Mouse (Mus musculus) intestine, embryonic 15.5 days (tissue): ENCODE results near the gene Fah. TPM values are rescaled to one million over a fixed set of nuclear protein-coding genes. Genes with fewer than 3 reads are reported as not detected.

ENCODE experiments used
- ATAC-seq: fragments of 200-750 bp; cut with Nextera tagmentation; 2 replicates; pipeline ENCODE4 v1.8.0; 2017; ENCODE audit warnings: moderate TSS enrichment, moderate library complexity
- H3K27ac ChIP-seq: fragments of 300-500 bp; sonication (generic); 2 replicates; pipeline ENCODE4 v1.5.1; 2015; ENCODE audit warnings: mild to moderate bottlenecking, inconsistent platforms
- H3K27me3 ChIP-seq: fragments of 300-500 bp; sonication (generic); replicated peaks from 2 replicates; pipeline ENCODE4 v1.6.1; 2015; ENCODE audit warnings: inconsistent platforms
- H3K36me3 ChIP-seq: fragments of 300-500 bp; sonication (generic); 2 replicates; pipeline ENCODE4 v1.6.1; 2015; ENCODE audit warnings: inconsistent platforms
- H3K4me1 ChIP-seq: fragments of 300-500 bp; sonication (generic); replicated peaks from 2 replicates; pipeline ENCODE4 v1.6.1; 2015; ENCODE audit warnings: inconsistent platforms
- H3K4me2 ChIP-seq: fragments of 300-500 bp; sonication (generic); replicated peaks from 2 replicates; pipeline ENCODE4 v1.6.1; 2015; ENCODE audit warnings: mild to moderate bottlenecking, inconsistent platforms
- H3K4me3 ChIP-seq: fragments of 300-500 bp; sonication (generic); replicated peaks from 2 replicates; pipeline ENCODE4 v1.5.1; 2015; ENCODE audit warnings: inconsistent platforms
- H3K9ac ChIP-seq: fragments of 300-500 bp; sonication (generic); 2 replicates; pipeline ENCODE4 v1.6.1; 2015; ENCODE audit warnings: inconsistent platforms
- H3K9me3 ChIP-seq: fragments of 300-500 bp; sonication (generic); 2 replicates; pipeline ENCODE4 v1.6.1; 2016; ENCODE audit warnings: inconsistent platforms
- WGBS: fragments of 180-500 bp; shearing (Covaris S2); methylation state at CpG from one replicate; pipeline ENCODE4 v1.1.7; 2015; 5-methylcytosine and 5-hydroxymethylcytosine counted together
- polyA plus RNA-seq: library from polyadenylated mRNA; unstranded; fragments of >200 nt; fragmentation: Nextera tagmentation; extraction: Ambion mirVana; gene quantifications from 2 replicates; pipeline ENCODE4 v1.2.1, GENCODE M21; 2015

The Fah gene
- polyA plus RNA-seq, 1 experiment from 2014 or later = 12.4 TPM

DNA sequence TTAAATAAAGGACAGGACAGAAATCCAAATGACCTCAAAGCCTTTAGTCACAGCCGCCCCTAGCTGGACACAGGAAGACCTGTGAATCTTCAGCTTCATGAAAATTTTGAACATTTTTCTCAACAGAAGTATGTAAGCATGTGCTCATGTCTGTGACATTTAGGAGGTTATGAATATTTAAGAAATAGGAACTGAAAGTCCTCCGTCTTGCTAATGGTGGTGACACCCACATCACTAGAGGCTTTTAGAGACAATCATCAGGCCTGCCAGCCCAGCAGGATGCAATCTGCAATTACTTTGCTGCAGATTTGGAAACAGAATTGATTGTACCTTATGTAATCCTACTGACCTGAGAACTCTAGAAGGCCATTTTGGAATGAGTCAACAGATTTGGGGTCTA lies 55.0 kb downstream of the Fah start:
- Histone ChIP-seq H3K4me3 (no peak overlapping the region), H3K27me3 (no peaks in the 10 kb centered on the region), H3K36me3 (no peaks in the 10 kb centered on the region), H3K9ac (no peak overlapping the region), H3K27ac (no peak overlapping the region), H3K4me2 (no peak overlapping the region), H3K9me3 (no peaks in the 10 kb centered on the region), H3K4me1 (no peaks in the 10 kb centered on the region)
- 85% methylated on average over 2 of the region's 2 CpGs for WGBS
- ATAC-seq = no peak

DNA sequence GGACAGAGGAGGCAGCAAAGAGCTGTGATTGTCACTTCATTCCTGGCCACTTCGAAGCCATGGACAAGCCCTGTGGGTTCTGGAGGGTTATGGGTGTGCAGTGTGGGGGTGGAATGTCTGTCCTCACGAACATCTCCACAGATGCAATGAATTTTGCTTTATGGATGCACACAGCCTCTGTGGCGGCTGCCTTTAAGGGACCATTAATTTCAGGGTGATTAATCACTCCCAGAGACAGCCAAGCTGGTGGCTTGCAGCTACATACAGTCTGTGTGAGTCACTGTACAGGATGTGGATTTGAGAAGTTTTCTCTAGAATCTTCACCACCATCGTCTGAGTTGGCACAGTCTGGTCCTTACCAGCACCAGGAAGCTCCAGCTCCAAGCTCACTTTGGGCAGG lies 59.9 kb downstream of the Fah start:
- no peak overlapping the region for H3K4me3 ChIP-seq
- 64% methylated on average over 4 of the region's 4 CpGs for WGBS
- H3K4me2 ChIP-seq = no peak overlapping the region
- no peaks in the 10 kb centered on the region for H3K9me3 ChIP-seq
- no peak for ATAC-seq
- no peak overlapping the region for H3K27ac ChIP-seq
- H3K27me3 ChIP-seq = no peaks in the 10 kb centered on the region
- no peaks in the 10 kb centered on the region for H3K4me1 ChIP-seq
- H3K9ac ChIP-seq = no peak overlapping the region
- H3K36me3 ChIP-seq = no peaks in the 10 kb centered on the region

DNA sequence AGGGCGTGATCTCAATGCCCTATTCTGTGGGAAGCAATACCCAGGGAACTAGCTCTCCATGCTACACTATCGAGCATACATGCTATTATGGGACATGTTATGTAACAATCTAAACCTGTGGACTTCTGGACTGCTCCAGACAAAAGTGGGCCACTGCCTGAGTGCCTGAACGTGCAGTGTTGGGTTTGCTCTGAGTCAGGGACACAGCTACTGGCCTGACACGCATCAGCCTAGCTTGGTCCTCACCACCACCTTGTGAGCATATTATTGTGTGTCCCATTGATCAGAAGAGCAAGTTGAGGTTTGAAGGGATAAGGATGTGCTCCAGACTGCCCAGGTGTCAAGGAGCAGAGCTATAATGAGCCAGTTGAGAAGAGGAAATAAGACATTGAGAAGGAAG lies 61.6 kb downstream of the Fah start:
- WGBS = 87% methylated on average over 4 of the region's 4 CpGs

More for the DNA sequence above, 61.6 kb downstream of the Fah start:
- H3K36me3 ChIP-seq = no peaks in the 10 kb centered on the region
- no peaks in the 10 kb centered on the region for H3K9me3 ChIP-seq
- no peak overlapping the region for H3K4me3 ChIP-seq
- no peak overlapping the region for H3K4me2 ChIP-seq
- H3K9ac ChIP-seq = no peak overlapping the region
- ATAC-seq = no peak
- H3K27ac ChIP-seq = no peak overlapping the region
- no peaks in the 10 kb centered on the region for H3K4me1 ChIP-seq
- H3K27me3 ChIP-seq = no peaks in the 10 kb centered on the region

Other genes starting within 250 kb of the Fah start
- gene Arnt2, start 196.5 kb downstream of the Fah start, polyA plus RNA-seq = 3.4 and 3.8 TPM in 2 replicates
- 0.88 and 1.00 TPM in 2 replicates for gene Gm2115, start 77.8 kb downstream of the Fah start, polyA plus RNA-seq
- 162 and 174 TPM in 2 replicates for gene Zfand6, start 83.2 kb upstream of the Fah start, polyA plus RNA-seq
- gene Olfr291, start 246.8 kb upstream of the Fah start, polyA plus RNA-seq = not detected in 2 replicates